Mouse (Mus musculus) small intestine, adult 2 months (tissue): ENCODE data around the gene Nhlrc3.

Experiments
- CTCF ChIP-seq: fragments of 200-500 bp; IDR thresholded peaks from 2 replicates; pipeline ENCODE4 v1.5.1; 2012; ENCODE audit warnings: low read depth, mild to moderate bottlenecking, control low read depth, inconsistent platforms, low read length, moderate library complexity, mixed read lengths; ENCODE audit not compliant: insufficient replicate concordance, insufficient read length; ENCODE audit errors: extremely low read depth
- POLR2A ChIP-seq: fragments of 200-500 bp; IDR thresholded peaks from 2 replicates; pipeline ENCODE4 v1.6.1; 2012; ENCODE audit warnings: low read depth, mild to moderate bottlenecking, control low read depth, inconsistent platforms, low read length, moderate library complexity

DNA sequence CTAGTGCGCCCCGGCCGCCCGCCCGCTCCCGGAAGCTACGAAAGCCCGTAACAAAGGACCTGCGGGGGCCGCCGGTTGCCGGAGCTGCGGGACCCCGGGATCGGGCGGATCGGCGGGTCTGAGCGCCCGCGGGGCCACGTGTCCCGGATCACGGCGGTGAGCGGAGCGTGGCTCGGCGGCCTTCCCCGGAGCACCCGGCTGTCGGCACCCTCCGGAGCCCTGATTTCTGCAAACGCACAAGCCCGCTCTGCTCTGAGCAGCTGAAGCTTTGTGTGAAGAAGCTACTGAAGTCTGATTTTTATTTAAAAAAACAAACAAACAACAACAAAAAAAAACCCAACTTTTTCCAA, 608 bp upstream of the Nhlrc3 start:
- TF ChIP-seq CTCF: no peak
- TF ChIP-seq POLR2A: peak; percentile 36; the same call in 1 of the 2 replicates
